Mouse (Mus musculus) forebrain, embryonic 13.5 days (tissue): Measurements from ENCODE around the gene Ednrb. TPM values are rescaled to one million over a fixed set of nuclear protein-coding genes. Genes with fewer than 3 reads are reported as not detected.
A peak's percentile ranks its signal among the peaks of the same experiment; 100 is the strongest.
"Not testable (repeated sequence)": the region's sequence is repeated elsewhere in the genome, so short reads cannot be mapped to it uniquely, and the experiment has no call there.

Source experiments
- ATAC-seq: fragments of 200-750 bp; cut with Nextera tagmentation; 2 replicates; pipeline ENCODE4 v1.8.0; 2017
- H3K27ac ChIP-seq: fragments of 300-500 bp; sonication (generic); 2 replicates; pipeline ENCODE4 v1.5.1; 2015; ENCODE audit warnings: inconsistent platforms, mild to moderate bottlenecking, moderate library complexity
- H3K27me3 ChIP-seq: fragments of 300-500 bp; sonication (generic); 2 replicates; pipeline ENCODE4 v1.6.1; 2015; ENCODE audit warnings: mild to moderate bottlenecking, inconsistent platforms
- H3K36me3 ChIP-seq: fragments of 300-500 bp; sonication (generic); 2 replicates; pipeline ENCODE4 v1.6.1; 2015; ENCODE audit warnings: mild to moderate bottlenecking, inconsistent platforms; ENCODE audit not compliant: poor library complexity, severe bottlenecking
- H3K4me1 ChIP-seq: fragments of 300-500 bp; sonication (generic); 2 replicates; pipeline ENCODE4 v1.6.1; 2015; ENCODE audit warnings: inconsistent platforms
- H3K4me2 ChIP-seq: fragments of 300-500 bp; sonication (generic); 2 replicates; pipeline ENCODE4 v1.6.1; 2015; ENCODE audit warnings: inconsistent platforms, mild to moderate bottlenecking, moderate library complexity
- H3K4me3 ChIP-seq: fragments of 300-500 bp; sonication (generic); 2 replicates; pipeline ENCODE4 v1.5.1; 2015; ENCODE audit warnings: mild to moderate bottlenecking, inconsistent platforms
- H3K9ac ChIP-seq: fragments of 300-500 bp; sonication (generic); 2 replicates; pipeline ENCODE4 v1.6.1; 2015; ENCODE audit warnings: mild to moderate bottlenecking, inconsistent platforms
- H3K9me3 ChIP-seq: fragments of 300-500 bp; sonication (generic); replicated peaks from 2 replicates; pipeline ENCODE4 v1.6.1; 2016; ENCODE audit warnings: inconsistent platforms
- WGBS: fragments of 180-500 bp; shearing (Covaris S2); methylation state at CpG from one replicate; pipeline ENCODE4 v1.1.7; 2015; 5-methylcytosine and 5-hydroxymethylcytosine counted together
- polyA plus RNA-seq: library from polyadenylated mRNA; unstranded; fragments of >200 nt; fragmentation: Nextera tagmentation; extraction: Ambion mirVana; gene quantifications from 2 replicates; pipeline ENCODE4 v1.2.1, GENCODE M21; 2015

Gene Ednrb
- polyA plus RNA-seq, 1 experiment from 2014 or later: 61.9 TPM

DNA sequence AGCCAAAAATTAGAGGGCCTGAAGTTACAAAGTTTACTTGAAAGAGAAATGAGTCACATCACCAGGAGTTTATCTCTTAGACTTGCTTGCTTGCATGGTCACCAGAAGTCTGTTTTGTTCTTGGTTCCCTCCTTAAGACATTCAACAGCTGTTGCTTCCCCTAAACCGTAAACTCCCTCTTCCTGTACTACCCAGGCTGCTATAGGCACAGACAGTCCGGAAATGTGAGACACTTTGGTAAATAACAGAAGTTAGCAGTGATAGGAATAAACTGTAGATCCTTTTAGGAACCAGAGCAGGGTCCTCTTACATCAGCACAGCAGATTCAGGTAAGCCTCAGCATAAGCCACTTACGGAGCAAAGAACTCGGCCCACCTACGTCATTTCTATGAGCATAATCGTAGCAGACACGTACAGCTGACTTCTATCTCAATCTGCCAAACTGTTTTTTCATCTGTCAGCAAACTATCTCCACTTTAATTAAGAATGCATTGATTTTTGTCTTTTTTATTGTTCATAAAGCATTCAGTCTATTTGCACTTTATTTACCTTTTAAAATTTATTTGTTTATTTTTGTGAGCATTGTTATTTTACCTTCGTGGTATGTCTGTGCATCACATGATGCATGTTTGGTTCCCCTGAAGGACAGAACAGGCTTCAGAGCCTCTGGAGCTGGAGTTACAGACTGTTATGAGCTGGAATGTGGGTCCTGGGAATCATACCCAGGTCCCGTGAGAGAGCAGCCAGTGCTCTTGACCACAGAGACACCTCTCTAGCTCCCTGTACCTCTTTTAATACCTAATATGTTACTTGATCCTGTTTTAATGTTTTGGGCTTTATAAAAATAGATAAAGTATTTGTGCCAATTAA, 58.9 kb downstream of the Ednrb start:
- Histone ChIP-seq H3K9me3 (0 out of 2 replicates have a peak, but pooled peaks cover 4% of the 10 kb centered on the region), H3K4me3 (no peak overlapping the region), H3K27me3 (no peaks in the 10 kb centered on the region), H3K36me3 (no peaks in the 10 kb centered on the region), H3K9ac (no peak overlapping the region), H3K27ac (no peak overlapping the region), H3K4me1 (no peaks in the 10 kb centered on the region), H3K4me2 (no peak overlapping the region)
- ATAC-seq: no peak
- 89% methylated on average over 9 of the region's 9 CpGs for WGBS

DNA sequence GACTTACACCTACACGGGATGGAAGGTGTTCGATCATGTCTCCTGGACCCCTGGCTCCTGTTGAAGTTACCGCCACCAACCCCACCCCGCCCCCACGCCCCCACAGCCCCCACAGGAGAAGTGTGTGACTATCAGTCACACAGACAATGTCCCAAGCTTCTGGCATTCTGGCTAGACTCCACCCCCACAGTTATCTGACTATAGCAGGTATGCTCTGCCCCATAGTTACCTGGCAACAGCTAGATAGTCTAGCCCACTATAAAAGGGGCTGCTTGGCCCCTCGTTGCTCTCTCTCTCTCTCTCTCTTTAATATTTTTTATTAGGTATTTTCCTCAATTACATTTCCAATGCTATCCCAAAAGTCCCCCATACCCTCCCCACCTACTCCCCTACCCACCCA, 63.9 kb downstream of the Ednrb start:
- not testable (repeated sequence) for H3K9me3 ChIP-seq, H3K27me3 ChIP-seq, H3K9ac ChIP-seq, H3K4me2 ChIP-seq, H3K36me3 ChIP-seq, ATAC-seq, H3K4me3 ChIP-seq
- 90% methylated on average over 6 of the region's 6 CpGs for WGBS
- Histone ChIP-seq H3K4me1 (peaks cover 32% of the 10 kb centered on the region), H3K27ac (0 out of 2 replicates have a peak overlapping the region, but pooled peaks have one; percentile 32)

- H3K9ac ChIP-seq: no peak overlapping the region
- WGBS: 53% methylated on average over 6 of the region's 6 CpGs
- H3K9me3 ChIP-seq: no peaks in the 10 kb centered on the region
- H3K27me3 ChIP-seq: no peaks in the 10 kb centered on the region
- H3K27ac ChIP-seq: peak overlapping the region; percentile 82
- H3K36me3 ChIP-seq: no peaks in the 10 kb centered on the region
- peak overlapping the region; percentile 59 for H3K4me2 ChIP-seq
- peak; percentile 44 for ATAC-seq
- peaks cover 32% of the 10 kb centered on the region for H3K4me1 ChIP-seq
- H3K4me3 ChIP-seq: 0 out of 2 replicates have a peak overlapping the region, but pooled peaks have one; percentile 27
These were observed 64.9 kb downstream of the Ednrb start for GRCm38 (mm10) chr14:103779276-103779675.

- Histone ChIP-seq H3K27ac (peak overlapping the region; percentile 82), H3K27me3 (no peaks in the 10 kb centered on the region), H3K4me1 (peaks cover 32% of the 10 kb centered on the region), H3K4me2 (peak overlapping the region; percentile 59), H3K9ac (peak overlapping the region; percentile 53; the same call in 1 of the 2 replicates), H3K36me3 (no peaks in the 10 kb centered on the region), H3K9me3 (no peaks in the 10 kb centered on the region), H3K4me3 (peak overlapping the region; percentile 27)
- 8% methylated on average over 13 of the region's 13 CpGs for WGBS
- peak; percentile 76 for ATAC-seq
These were observed 65.6 kb downstream of the Ednrb start for GRCm38 (mm10) chr14:103778533-103779151.

GRCm38 (mm10) chr14:103778009-103778431, 66.2 kb downstream of the Ednrb start:
- peak overlapping the region; percentile 27 for H3K4me3 ChIP-seq
- peak overlapping the region; percentile 82 for H3K27ac ChIP-seq
- peaks cover 32% of the 10 kb centered on the region for H3K4me1 ChIP-seq
- H3K9me3 ChIP-seq: no peaks in the 10 kb centered on the region
- under 1% methylated on average over 12 of the region's 12 CpGs for WGBS
- peak overlapping the region; percentile 59 for H3K4me2 ChIP-seq
- no peaks in the 10 kb centered on the region for H3K27me3 ChIP-seq
- H3K36me3 ChIP-seq: no peaks in the 10 kb centered on the region
- peak; percentile 66 for ATAC-seq
- H3K9ac ChIP-seq: peak overlapping the region; percentile 53; the same call in 1 of the 2 replicates

DNA sequence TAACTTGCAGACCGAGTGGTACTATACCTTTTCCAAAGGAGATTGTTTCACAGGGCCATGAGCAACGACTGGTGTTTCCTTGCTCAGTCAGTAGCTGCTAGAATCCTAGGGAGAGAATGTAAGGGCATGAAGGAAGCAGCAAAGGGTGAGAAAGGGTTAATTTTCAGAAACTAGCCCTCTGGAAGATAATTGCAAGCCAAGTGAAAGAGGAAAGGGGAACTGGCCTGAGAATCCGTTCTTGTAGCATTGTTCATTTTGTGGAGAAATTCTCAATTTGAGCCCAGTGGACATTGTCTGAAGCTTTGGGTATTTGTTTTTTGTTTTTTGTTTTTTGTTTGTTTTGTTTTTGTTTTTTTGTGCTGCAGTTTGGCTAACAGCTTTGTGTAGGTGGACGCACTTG, 66.8 kb downstream of the Ednrb start:
- H3K4me1 ChIP-seq: peaks cover 32% of the 10 kb centered on the region
- no peak overlapping the region for H3K4me3 ChIP-seq
- no peak overlapping the region for H3K9ac ChIP-seq
- H3K36me3 ChIP-seq: no peaks in the 10 kb centered on the region
- WGBS: 15% methylated on average over 4 of the region's 4 CpGs
- H3K4me2 ChIP-seq: peak overlapping the region; percentile 59; the same call in 1 of the 2 replicates
- no peak for ATAC-seq
- H3K27ac ChIP-seq: peak overlapping the region; percentile 82
- H3K9me3 ChIP-seq: no peaks in the 10 kb centered on the region
- H3K27me3 ChIP-seq: no peaks in the 10 kb centered on the region

DNA sequence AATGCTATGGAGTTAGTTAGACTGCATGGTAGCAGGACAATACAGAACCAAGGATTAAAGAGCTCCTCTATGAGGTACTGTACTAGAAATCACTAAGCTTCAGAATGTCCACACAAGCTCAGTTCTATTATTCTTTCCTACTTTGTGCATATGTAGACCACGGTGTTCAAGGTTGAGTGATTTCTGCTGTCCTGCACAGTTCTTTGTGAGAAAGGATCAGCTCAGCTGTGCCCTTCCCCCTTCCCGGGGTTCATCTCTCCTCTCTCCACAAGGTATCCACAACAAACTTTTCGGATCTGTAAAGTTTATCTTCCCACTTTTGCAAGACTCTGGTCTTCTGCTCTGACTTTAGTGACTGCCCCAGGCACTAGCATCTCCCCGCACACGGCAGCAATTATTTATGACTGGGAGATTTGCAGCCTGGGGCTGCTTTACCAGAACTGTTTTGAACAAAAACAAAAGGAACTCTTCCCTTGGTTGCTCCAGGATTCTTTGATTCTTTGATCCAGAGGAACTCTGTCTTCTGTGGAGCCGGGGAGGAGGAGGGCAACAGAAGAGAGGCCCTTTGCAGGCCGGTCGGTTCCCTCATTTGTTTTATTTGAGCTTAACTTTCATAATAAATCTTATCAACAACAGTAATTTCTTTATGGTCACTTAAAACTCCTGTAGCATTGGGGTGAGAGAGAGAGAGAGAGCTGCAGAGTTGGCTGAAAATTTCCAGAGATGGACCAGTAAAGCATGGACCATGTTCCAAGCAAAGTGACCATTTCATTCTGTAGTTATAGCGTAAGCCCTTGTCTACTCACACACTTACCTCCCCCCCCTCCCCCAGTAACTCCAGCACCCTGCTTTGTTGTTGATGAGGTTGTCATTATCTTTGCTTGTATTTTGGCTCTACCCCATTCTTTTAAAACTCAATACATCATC, 74.6 kb downstream of the Ednrb start:
- Histone ChIP-seq H3K9ac (no peak overlapping the region), H3K4me1 (peaks cover 21% of the 10 kb centered on the region), H3K27me3 (no peaks in the 10 kb centered on the region), H3K36me3 (no peaks in the 10 kb centered on the region), H3K4me3 (no peak overlapping the region), H3K4me2 (no peak overlapping the region), H3K9me3 (no peaks in the 10 kb centered on the region), H3K27ac (no peak overlapping the region)
- WGBS: 16% methylated on average over 9 of the region's 9 CpGs
- ATAC-seq: no peak

- no peak overlapping the region for H3K27ac ChIP-seq
These were observed 76.7 kb downstream of the Ednrb start for GRCm38 (mm10) chr14:103767488-103767887.

More at GRCm38 (mm10) chr14:103767488-103767887, 76.7 kb downstream of the Ednrb start:
- no peaks in the 10 kb centered on the region for H3K36me3 ChIP-seq
- ATAC-seq: no peak
- no peak overlapping the region for H3K4me2 ChIP-seq
- WGBS: 48% methylated on average over 6 of the region's 6 CpGs
- no peak overlapping the region for H3K9ac ChIP-seq
- no peaks in the 10 kb centered on the region for H3K27me3 ChIP-seq
- H3K4me1 ChIP-seq: peaks cover 36% of the 10 kb centered on the region
- H3K9me3 ChIP-seq: no peaks in the 10 kb centered on the region
- no peak overlapping the region for H3K4me3 ChIP-seq

Other genes starting within 250 kb of the Ednrb start
- 11.4 and 14.0 TPM in 2 replicates for gene Slain1, start 194.2 kb downstream of the Ednrb start, polyA plus RNA-seq